Comparison of ENCODE assay signal across 35 mouse cellular contexts in genomic region chr2:110508162-110508748, GRCm38 (mm10).
"Had no signal": no experiment of that assay in that cellular context is flagged by ENCODE, and none has a peak within 500 bp of the region (broad histone marks: within the 10 kb centered on the region; RNA-seq: fewer than 3 reads in every experiment).

No protein-coding gene starts in this region.

- DNase-seq: heart, adult 18-20 months; heart, adult 2 months; heart, postnatal 10 days; heart, postnatal 14 days; heart, postnatal 36 days; heart, postnatal 4 days; kidney, adult 11 months; kidney, adult 18-20 months; kidney, adult 2 months; kidney, adult 8-10 months; kidney, adult 9 months; kidney, postnatal 10 days; kidney, postnatal 14 days; kidney, postnatal 25 days; kidney, postnatal 36 days; kidney, postnatal 4 days; layer of hippocampus, adult 9-11 months; layer of hippocampus, postnatal 36 days had no signal

- H3K4me3 ChIP-seq: heart, adult 2 months; heart, embryonic 10.5 days; heart, embryonic 12.5 days; heart, embryonic 13.5 days; heart, embryonic 15.5 days; hindbrain, embryonic 10.5 days; hindbrain, embryonic 12.5 days; hindbrain, embryonic 13.5 days; hindbrain, embryonic 15.5 days; kidney, embryonic 15.5 days; layer of hippocampus, adult 2 months had no signal

- H3K9ac ChIP-seq: heart, embryonic 12.5 days; heart, embryonic 13.5 days; heart, embryonic 15.5 days; hindbrain, embryonic 12.5 days; hindbrain, embryonic 13.5 days; hindbrain, embryonic 14.5 days; hindbrain, embryonic 15.5 days; kidney, embryonic 15.5 days had no signal

- H3K4me2 ChIP-seq: heart, embryonic 11.5 days; heart, embryonic 12.5 days; heart, embryonic 13.5 days; heart, embryonic 15.5 days; hindbrain, embryonic 12.5 days; hindbrain, embryonic 13.5 days; hindbrain, embryonic 14.5 days; hindbrain, embryonic 15.5 days; kidney, embryonic 15.5 days had no signal

- H3K9me3 ChIP-seq: heart, embryonic 10.5 days; heart, embryonic 12.5 days; heart, embryonic 13.5 days; heart, embryonic 15.5 days; hindbrain, embryonic 10.5 days; hindbrain, embryonic 12.5 days; hindbrain, embryonic 13.5 days; hindbrain, embryonic 15.5 days; kidney, embryonic 15.5 days had no signal

- H3K36me3 ChIP-seq: heart, embryonic 10.5 days; heart, embryonic 12.5 days; heart, embryonic 13.5 days; heart, embryonic 15.5 days; hindbrain, embryonic 10.5 days; hindbrain, embryonic 12.5 days; hindbrain, embryonic 13.5 days; hindbrain, embryonic 15.5 days; kidney, embryonic 15.5 days had no signal

- H3K27ac ChIP-seq: heart, adult 2 months; heart, embryonic 10.5 days; heart, embryonic 13.5 days; heart, embryonic 15.5 days; hindbrain, embryonic 10.5 days; hindbrain, embryonic 12.5 days; hindbrain, embryonic 13.5 days; hindbrain, embryonic 14.5 days; hindbrain, embryonic 15.5 days; hindbrain, postnatal 0 days; kidney, embryonic 15.5 days; kidney, postnatal 0 days; layer of hippocampus, adult 2 months had no signal

- H3K27me3 ChIP-seq: heart, embryonic 12.5 days; heart, embryonic 13.5 days; heart, embryonic 15.5 days; hindbrain, embryonic 12.5 days; hindbrain, embryonic 13.5 days; hindbrain, embryonic 15.5 days; kidney, embryonic 15.5 days had no signal

- ATAC-seq: hindbrain, embryonic 16.5 days; hindbrain, postnatal 0 days; inflammation-experienced regulatory T-cells, adult 6 months; intestine, postnatal 0 days had no signal

- H3K4me1 ChIP-seq: heart, embryonic 10.5 days; heart, embryonic 12.5 days; heart, embryonic 13.5 days; heart, embryonic 15.5 days; hindbrain, embryonic 10.5 days; hindbrain, embryonic 12.5 days; hindbrain, embryonic 13.5 days; hindbrain, embryonic 15.5 days; kidney, embryonic 15.5 days had no signal
